Mouse (Mus musculus): ENCODE results near the gene Cacna1g. TPM values are rescaled to one million over a fixed set of nuclear protein-coding genes. Genes with fewer than 3 reads are reported as not detected.

Cacna1g gene
- polyA plus RNA-seq, 1 experiment from 2014 or later: 0.29 TPM

DNA sequence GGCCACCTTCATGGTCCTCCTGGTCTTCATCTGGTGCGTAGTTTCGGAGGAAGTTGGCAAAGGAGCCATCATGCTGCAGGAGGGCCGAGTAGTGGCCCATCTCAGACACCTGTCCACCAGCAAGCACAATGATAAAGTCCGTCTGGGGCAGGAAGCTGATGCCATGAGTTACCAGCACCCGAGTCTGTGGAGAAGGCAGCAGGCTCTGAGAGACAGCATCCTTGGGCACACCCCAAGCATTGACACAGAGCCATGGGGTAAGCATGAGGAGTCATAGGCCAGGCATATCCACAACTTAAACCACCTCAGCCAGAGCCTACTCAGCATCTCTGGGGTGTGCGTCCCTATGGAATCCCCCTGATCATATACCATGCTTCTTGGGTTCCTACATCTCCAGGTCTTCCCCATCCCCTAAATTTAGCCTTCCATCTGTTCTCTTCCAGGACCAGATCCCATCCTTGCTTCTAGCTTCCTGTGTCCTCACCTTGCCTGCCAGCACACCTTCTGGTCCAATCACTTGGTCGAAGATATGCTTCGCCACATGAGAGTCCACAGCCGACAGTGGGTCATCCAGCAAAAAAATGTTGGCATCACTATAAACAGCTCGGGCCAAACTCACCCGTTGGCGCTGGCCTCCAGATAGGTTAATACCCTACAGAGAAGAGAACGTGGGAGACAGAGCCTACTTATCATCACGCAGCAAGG lies 112.7 kb downstream of the Cacna1g start:
- H3K9ac ChIP-seq (replicated peaks): no peak overlapping the region
- no peaks in the 10 kb centered on the region for H3K36me3 ChIP-seq (replicated peaks; ENCODE audit: insufficient read depth, low read length)
- ATAC-seq: no peak
- H3K4me2 ChIP-seq (ENCODE audit: low read depth, low read length): no peak overlapping the region
- H3K27ac ChIP-seq (ENCODE audit: low read depth): no peak overlapping the region
- TF ChIP-seq CTCF (IDR thresholded peaks at IDR 0.05; ENCODE audit: low read depth) (no peak), EP300 (IDR thresholded peaks at IDR 0.05; ENCODE audit: low read depth) (no peak)
- 0 out of 2 replicates have a peak, but pooled peaks cover 2% of the 10 kb centered on the region for H3K9me3 ChIP-seq (ENCODE audit: low read length)
- H3K4me3 ChIP-seq (ENCODE audit: low read depth, low read length): no peak overlapping the region
- no peaks in the 10 kb centered on the region for H3K4me1 ChIP-seq (ENCODE audit: insufficient read depth)
- H3K27me3 ChIP-seq (ENCODE audit: insufficient read depth, low read length): 0 out of 2 replicates have a peak, but pooled peaks cover 2% of the 10 kb centered on the region
- DNase-seq: no peak
- WGBS (ENCODE audit: insufficient replicate concordance): 80% methylated on average over 14 of the region's 14 CpGs

DNA sequence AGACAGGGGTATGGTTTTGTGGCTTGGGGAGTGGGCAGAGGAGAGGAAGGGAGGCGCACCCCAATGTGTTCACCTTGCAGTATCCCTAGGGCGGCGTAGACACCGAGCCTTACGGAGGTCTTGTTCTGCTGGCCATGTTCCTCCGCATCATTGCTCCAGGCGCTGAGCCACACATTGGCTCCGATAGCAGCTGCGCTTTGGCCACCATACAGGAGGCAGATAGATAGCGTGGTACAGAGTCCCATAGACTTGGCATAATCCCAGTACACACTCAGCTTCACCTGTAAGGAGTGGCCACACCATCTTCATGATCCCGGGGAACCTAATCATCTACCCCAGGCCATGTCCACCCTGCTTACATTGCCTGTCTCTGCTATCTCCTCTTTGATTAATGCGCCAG lies 114.8 kb downstream of the Cacna1g start:
- TF ChIP-seq EP300 (IDR thresholded peaks at IDR 0.05; ENCODE audit: low read depth) (no peak), CTCF (IDR thresholded peaks at IDR 0.05; ENCODE audit: low read depth) (no peak)
- Histone ChIP-seq H3K27me3 (ENCODE audit: insufficient read depth, low read length) (0 out of 2 replicates have a peak, but pooled peaks cover 2% of the 10 kb centered on the region), H3K27ac (ENCODE audit: low read depth) (no peak overlapping the region), H3K4me2 (ENCODE audit: low read depth, low read length) (no peak overlapping the region), H3K9ac (replicated peaks) (no peak overlapping the region), H3K36me3 (replicated peaks; ENCODE audit: insufficient read depth, low read length) (no peaks in the 10 kb centered on the region), H3K4me3 (ENCODE audit: low read depth, low read length) (no peak overlapping the region), H3K4me1 (ENCODE audit: insufficient read depth) (no peaks in the 10 kb centered on the region), H3K9me3 (ENCODE audit: low read length) (no peaks in the 10 kb centered on the region)
- WGBS (ENCODE audit: insufficient replicate concordance): 89% methylated on average over 12 of the region's 12 CpGs
- ATAC-seq (no peak), DNase-seq (no peak)

Other genes starting within 250 kb of the Cacna1g start
- 0.39 and 0.54 TPM in 2 replicates for gene Wfikkn2, start 228.2 kb downstream of the Cacna1g start, polyA plus RNA-seq (2015; fragmentation: Nextera tagmentation; extraction: Ambion mirVana)
- gene Gm21885, start 192.3 kb downstream of the Cacna1g start, polyA plus RNA-seq (2015; fragmentation: Nextera tagmentation; extraction: Ambion mirVana): 0.42 and 0.43 TPM in 2 replicates
- 35.8 and 36.5 TPM in 2 replicates for gene Luc7l3, start 152.2 kb downstream of the Cacna1g start, polyA plus RNA-seq (2015; fragmentation: Nextera tagmentation; extraction: Ambion mirVana)
- 8.5 and 9.5 TPM in 2 replicates for gene Ankrd40, start 146.2 kb downstream of the Cacna1g start, polyA plus RNA-seq (2015; fragmentation: Nextera tagmentation; extraction: Ambion mirVana)
- 6.7 and 8.3 TPM in 2 replicates for gene Abcc3, start 81.2 kb downstream of the Cacna1g start, polyA plus RNA-seq (2015; fragmentation: Nextera tagmentation; extraction: Ambion mirVana)
- not detected in 2 replicates for gene Spata20, start 12.0 kb upstream of the Cacna1g start, polyA plus RNA-seq (2015; fragmentation: Nextera tagmentation; extraction: Ambion mirVana)
- 0.21 and 0.22 TPM in 2 replicates for gene Epn3, start 25.8 kb upstream of the Cacna1g start, polyA plus RNA-seq (2015; fragmentation: Nextera tagmentation; extraction: Ambion mirVana)
- 0.13 TPM in 1 of 2 replicates, not detected in the other for gene Mycbpap, start 47.5 kb upstream of the Cacna1g start, polyA plus RNA-seq (2015; fragmentation: Nextera tagmentation; extraction: Ambion mirVana)
- gene Rsad1, start 75.1 kb upstream of the Cacna1g start, polyA plus RNA-seq (2015; fragmentation: Nextera tagmentation; extraction: Ambion mirVana): 1.7 and 1.9 TPM in 2 replicates
- gene Chad, start 90.8 kb upstream of the Cacna1g start, polyA plus RNA-seq (2015; fragmentation: Nextera tagmentation; extraction: Ambion mirVana): 0.14 TPM in 2 replicates
- 4.2 and 4.4 TPM in 2 replicates for gene Acsf2, start 127.7 kb upstream of the Cacna1g start, polyA plus RNA-seq (2015; fragmentation: Nextera tagmentation; extraction: Ambion mirVana)
- 51.7 and 57.0 TPM in 2 replicates for gene Lrrc59, start 155.6 kb upstream of the Cacna1g start, polyA plus RNA-seq (2015; fragmentation: Nextera tagmentation; extraction: Ambion mirVana)
- gene Mrpl27, start 179.6 kb upstream of the Cacna1g start, polyA plus RNA-seq (2015; fragmentation: Nextera tagmentation; extraction: Ambion mirVana): 73.2 and 81.4 TPM in 2 replicates
- 4.5 and 4.9 TPM in 2 replicates for gene Eme1, start 179.8 kb upstream of the Cacna1g start, polyA plus RNA-seq (2015; fragmentation: Nextera tagmentation; extraction: Ambion mirVana)
- 2.7 and 2.9 TPM in 2 replicates for gene Xylt2, start 203.3 kb upstream of the Cacna1g start, polyA plus RNA-seq (2015; fragmentation: Nextera tagmentation; extraction: Ambion mirVana)
- not detected in 2 replicates for gene Gm11541, start 230.3 kb upstream of the Cacna1g start, polyA plus RNA-seq (2015; fragmentation: Nextera tagmentation; extraction: Ambion mirVana)

All from liver, postnatal 0 days (tissue).